Mouse (Mus musculus) thymus, postnatal 0 days (tissue): ENCODE results near the gene Sertad3. TPM values are rescaled to one million over a fixed set of nuclear protein-coding genes. Genes with fewer than 3 reads are reported as not detected.
"Not testable (repeated sequence)": the region's sequence is repeated elsewhere in the genome, so short reads cannot be mapped to it uniquely, and the experiment has no call there.

Source experiments
- DNase-seq: peaks from one replicate; pipeline ENCODE4 v3.0.0-alpha.2; 2015; ENCODE audit warnings: low spot score
- polyA plus RNA-seq: library from polyadenylated mRNA; unstranded; fragments of >200 nt; fragmentation: Nextera tagmentation; extraction: Ambion mirVana; gene quantifications from 2 replicates; pipeline ENCODE4 v1.2.1, GENCODE M21; 2015

Gene Sertad3
- polyA plus RNA-seq, 1 experiment from 2014 or later, result 29.0 TPM

DNA sequence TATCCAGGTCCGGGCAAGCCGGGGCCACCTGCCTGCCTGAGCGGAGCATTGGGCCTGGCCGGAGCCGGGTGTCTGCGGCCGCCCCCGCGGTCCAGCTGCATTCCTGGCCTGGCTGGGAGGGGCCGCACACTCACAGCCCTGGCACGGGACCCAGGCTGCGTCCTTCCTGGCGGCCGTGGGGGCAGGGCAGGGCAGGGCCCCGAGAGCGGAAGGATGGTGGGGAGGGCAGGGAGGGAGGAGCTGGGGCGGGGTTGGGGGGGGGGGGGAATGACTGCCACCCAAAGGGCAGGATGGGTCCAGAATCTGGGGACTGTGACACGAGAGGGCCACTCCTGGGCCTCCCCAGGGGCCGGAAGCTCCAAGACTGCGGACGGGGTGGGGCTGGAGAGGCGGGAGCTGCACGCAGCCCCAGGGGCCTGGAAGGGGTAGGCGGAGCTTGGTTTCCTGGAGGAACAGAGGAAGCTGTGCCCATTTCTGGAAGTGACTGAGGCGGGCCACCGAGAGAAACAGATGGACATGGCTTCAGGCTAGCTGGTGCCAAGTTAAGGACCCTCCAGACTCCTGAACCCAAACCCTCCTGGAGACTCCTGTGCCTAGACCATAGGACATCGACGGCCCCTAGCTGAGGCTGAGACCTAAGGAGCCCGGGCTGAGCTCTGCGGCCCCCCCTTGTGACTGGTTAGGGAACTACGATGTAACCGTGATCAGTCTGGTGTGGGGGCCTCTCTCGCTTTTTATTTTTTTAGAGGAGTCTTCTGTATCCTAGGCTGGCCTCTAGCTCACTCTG lies 17.2 kb downstream of the Sertad3 start:
- DNase-seq, result peak; percentile 89

DNA sequence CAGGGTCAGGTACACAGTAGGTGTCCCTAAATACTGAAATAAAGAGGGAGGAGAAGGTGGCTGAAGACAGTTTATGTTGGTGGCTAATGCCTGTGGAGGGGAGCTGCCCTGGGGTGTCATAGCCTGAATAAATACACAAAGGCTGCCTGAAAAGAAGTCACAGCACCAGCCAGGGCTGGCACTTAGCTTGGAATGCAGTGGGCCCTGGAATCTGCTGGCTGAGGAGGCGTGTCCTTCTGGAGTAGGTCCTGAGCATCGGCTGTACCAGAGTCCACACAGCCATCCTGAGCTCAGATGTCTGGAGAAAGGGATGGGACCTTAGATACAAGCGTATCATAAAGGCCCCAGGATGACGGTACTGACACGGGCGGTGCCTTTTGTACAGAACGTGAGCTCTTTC lies 18.3 kb downstream of the Sertad3 start:
- no peak for DNase-seq

DNA sequence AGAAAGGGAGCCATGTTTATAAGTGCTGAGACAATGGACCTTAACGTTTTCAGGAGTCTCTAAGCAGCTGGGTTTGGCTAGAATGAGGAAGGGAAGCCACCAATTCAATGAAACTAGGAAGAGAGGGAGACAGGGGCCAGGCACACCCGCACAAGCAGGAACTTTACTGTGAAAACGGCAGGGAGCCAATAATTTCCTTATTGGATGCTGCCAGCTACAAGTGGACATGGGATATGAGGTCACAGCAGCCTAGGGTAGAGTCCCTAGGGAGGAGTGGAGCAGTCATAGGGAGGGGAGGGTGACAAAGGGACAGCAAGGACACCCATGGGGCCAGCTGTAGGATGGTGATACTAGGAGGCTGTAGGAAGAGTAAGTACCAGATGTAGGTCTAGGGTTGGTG lies 19.5 kb downstream of the Sertad3 start:
- no peak for DNase-seq

DNA sequence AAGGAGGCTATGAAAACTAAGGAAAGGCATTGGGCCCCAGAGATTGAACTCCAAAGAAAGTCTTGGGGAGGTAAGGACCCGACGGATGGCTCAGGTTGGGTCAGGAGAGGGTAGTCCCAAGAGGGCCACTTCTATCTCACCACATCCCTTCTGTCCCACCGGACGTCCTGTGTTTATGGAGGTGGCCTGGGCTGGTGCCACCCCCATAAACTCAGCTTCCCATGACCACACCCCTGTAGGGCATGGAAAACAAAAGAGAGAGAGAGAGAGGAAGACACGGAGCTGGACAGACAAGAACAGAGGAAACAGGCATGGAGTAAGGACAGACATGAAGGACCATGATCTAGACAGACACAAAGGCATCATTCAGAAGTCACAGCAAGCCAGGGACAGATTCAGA lies 19.9 kb downstream of the Sertad3 start:
- no peak for DNase-seq

DNA sequence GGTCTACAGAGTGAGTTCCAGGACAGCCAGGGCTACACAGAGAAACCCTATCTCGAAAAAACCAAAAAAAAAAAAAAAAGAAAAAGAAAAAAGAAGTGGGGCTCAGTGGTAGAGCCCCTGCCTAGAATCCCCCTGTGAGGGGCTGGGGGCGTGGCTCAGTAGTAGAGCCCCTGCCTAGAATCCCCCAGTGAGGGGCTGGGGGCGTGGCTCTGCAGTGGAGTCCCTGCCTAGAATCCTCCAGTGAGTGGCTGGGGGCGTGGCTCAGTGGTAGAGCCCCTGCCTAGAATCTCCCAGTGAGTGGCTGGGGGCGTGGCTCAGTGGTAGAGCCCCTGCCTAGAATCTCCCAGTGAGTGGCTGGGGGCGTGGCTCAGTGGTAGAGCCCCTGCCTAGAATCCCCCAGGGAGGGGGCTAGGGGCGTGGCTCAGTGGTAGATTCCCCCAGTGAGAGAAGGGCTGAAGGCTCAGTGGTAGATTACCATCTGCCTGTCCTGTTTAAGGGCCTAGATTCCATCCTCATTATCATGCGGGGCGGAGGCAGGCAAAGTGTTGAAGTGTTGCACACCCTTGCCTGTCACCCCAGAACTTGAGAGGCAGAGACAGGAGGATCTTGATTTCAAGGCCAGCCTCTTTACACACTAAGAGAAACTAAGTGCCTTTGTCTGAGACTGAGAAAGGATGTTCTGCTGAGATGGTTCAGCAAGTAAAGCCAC lies 21.2 kb downstream of the Sertad3 start:
- DNase-seq, result not testable (repeated sequence)

- no peak for DNase-seq
These were observed 25.5 kb downstream of the Sertad3 start, which contains the start of gene Prx for GRCm38 (mm10) chr7:27499036-27499435. TSS of gene Prx (plus strand) at chr7:27499324.

DNA sequence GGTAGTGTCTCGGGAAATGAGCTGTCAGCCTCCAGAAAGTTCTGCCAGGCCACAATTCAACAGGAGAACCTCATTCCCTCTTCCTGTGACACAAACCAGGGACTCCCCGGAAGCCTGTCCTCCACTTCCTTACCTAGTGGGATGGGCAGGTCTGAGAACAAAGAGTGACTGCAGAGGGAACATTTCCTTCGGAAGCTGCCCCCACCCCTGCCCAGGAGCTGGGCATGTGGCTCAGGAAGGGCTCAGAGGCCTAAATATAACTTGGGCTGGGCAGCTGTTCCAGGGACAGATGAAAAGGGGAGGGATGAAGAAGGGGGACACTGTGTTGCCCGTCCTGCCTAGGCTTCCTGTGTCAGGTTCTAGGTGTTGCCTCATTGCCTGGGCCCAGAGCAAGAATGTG lies 28.1 kb downstream of the Sertad3 start:
- no peak for DNase-seq

DNA sequence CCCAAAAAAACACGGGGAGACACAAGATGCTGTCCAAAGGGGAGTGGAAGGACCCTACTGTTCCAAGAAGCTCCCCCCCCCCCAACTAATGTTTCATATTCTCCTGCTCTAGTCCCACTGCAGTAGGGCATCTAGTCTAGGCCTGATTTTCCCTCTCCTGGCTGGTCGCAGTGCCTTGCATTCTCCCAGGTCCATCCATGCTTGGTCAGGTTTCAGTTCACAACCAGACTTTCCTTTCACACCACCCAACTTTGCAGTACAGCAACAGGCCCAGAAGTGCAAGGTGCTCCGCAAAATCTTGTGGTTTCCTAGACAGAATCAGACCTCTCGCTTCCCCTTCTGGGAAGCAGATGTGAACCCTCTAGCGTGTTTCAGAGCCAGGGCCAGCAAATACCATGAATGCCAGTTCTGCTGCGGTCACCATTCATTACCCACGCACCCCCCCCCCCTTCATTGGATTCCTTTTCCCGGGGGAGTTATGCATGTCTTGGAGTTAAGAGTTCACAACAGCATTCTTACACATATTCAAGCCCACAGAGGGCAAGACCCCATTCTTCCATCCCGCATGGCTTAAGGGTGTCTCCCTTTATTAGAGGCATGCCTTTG lies 33.3 kb downstream of the Sertad3 start:
- DNase-seq, result peak; percentile 18

DNA sequence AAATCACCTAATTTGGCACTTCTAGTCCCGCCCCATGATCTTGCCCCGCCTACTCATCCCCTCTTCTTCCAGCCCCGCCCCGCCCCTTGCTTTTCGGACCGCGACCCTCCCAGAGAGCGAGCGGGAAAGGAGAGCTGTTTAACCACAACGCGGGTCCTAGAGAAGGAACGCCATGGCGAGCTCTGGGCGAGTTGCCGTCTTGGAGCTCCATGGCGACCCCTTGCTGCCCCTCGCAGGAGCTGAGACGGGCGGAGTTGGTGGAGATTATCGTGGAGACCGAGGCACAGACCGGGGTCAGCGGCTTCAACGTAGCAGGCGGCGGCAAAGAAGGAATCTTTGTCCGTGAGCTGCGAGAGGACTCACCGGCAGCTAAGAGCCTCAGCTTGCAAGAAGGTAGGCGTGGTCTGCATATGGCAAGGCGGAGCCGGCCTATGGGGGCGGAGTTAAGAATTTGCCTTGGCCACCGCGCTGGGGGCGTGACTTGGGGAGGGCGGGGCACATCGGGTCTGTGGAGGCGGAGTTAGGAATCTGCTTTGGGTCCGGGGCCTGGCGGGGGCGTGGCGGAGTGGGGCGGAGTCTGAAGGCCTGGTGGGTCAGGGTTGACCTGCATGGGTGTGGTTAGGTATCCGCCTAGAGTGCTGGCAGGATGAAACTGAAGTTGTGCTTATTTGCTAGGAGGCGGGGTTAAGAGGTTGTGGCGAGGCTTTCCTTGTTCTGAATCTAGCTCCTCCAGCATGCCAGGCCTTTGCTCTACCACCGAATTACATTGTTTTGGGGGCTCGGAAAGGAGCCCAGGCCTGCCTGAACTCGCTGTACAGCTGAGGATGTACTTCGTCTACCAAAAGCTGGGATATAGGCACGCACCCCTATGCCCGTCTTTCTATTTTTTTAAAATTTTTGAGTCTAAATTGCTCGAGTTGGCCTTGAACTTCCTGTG lies 34.4 kb downstream of the Sertad3 start:
- DNase-seq, result peak; percentile 95

GRCm38 (mm10) chr7:27508648-27509005 lies 35.1 kb downstream of the Sertad3 start:
- DNase-seq, result peak; percentile 73

DNA sequence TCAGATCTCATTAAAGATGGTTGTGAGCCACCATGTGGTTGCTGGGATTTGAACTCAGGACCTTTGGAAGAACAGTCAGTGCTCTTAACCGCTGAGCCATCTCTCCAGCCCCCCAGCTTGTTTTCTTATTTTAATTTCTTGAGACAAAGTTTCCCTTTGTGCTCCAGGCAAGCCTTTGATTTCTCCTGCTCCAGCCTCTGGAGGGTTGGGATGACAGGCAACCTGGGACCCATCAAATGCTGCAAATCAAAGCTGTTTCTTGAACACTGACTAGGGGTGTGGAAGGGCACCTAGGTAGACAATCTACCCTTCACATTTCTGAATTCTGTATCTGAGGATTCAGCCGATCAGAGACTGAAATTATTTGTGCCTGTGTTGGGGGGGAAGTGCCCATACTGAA lies 37.2 kb downstream of the Sertad3 start:
- DNase-seq, result no peak

DNA sequence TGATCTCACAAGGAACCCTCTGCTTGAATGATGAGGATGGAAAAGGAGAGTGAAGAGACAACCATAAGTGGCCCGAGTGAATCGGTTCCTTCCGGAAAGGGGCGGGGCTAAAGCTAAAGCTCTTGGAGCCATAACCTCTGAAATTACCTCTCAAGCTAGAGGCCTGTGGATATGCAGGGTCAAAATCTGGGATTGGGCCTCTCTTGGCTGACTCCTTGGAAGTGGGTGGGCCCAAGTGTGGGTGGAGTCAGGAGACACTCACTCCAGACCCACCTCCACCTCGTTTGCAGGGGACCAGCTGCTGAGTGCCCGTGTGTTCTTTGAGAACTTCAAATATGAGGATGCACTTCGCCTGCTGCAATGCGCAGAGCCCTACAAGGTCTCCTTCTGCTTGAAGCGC lies 41.4 kb downstream of the Sertad3 start:
- DNase-seq, result no peak

DNA sequence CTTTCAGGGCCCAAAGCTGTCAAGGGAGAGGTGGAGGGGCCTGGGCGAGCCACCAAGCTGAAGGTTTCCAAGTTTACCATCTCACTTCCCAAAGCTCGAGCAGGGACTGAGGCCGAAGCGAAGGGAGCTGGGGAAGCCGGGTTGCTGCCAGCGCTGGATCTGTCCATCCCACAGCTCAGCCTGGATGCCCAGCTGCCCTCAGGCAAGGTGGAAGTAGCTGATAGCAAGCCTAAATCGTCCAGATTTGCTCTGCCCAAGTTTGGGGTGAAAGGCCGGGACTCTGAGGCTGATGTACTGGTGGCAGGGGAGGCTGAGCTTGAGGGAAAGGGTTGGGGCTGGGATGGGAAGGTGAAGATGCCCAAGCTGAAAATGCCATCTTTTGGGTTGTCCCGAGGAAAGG lies 44.7 kb downstream of the Sertad3 start:
- no peak for DNase-seq

- no peak for DNase-seq
These were observed 46.5 kb downstream of the Sertad3 start for GRCm38 (mm10) chr7:27520104-27520503.

DNA sequence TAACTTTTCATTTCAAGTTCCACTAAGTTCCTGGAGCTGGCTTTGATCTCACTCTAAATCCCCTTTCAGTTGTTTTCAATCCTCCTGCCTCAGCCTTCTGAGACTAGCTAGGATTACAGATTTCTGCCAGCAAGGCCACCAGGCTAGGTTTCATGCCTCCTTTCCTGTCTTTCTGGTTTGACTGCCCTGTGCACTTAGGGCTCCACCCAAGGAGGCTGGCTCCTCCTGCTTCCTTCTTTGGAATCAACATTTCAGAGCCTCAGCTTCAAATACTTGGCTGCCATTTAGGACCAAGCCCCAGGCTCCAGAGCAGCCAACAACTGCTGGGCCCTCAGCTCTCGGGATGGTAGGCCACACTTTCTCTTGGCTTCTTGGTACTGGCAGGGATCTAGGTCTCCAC lies 47.0 kb downstream of the Sertad3 start:
- DNase-seq, result no peak

DNA sequence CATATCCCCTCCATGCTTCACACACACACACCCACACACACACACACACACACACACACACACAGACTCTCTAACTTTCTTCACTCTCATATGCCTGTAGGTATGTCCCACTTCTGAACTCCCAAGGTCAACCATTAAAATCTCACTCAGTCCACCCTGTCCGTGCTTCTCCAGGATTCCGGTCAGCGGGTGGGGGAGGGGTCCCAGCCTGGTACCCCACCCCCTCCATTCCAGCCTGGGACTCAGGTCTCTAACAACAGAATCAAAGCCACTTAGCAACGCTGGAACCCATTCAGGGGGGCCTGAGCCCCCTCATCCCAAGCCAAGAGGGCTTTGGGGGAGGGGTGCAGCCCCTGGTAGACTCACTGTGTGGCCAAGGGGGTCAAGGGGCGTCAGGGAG lies 49.4 kb downstream of the Sertad3 start, which contains the start of gene Hipk4:
Hipk4 (plus strand) TSS at position 301 of the 400 bp plus-strand sequence.
- DNase-seq, result no peak

DNA sequence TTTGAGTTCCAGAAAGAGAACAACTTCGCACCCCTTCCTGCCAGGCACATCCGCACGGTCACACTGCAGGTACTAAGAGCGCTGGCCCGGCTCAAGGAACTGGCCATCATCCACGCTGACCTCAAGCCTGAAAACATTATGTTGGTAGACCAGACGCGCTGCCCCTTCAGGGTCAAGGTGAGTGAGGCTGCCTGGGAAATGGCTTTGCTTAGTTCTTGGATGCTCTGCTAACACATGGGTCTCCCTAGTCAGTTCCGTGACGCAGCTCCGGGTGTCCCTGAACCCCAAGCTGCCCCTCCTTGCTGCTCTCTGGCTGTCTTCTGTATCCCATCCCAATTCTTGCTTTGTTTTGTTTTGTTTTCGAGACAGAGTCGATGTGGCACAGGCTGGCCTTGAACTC lies 50.2 kb downstream of the Sertad3 start:
- no peak for DNase-seq

- DNase-seq, result peak; percentile 73
These were observed 52.7 kb downstream of the Sertad3 start for GRCm38 (mm10) chr7:27526039-27526827.
